Mouse (Mus musculus) bone marrow macrophage, adult 2 months (primary cell): ENCODE results near the gene Gm11127.
"Not testable (repeated sequence)": the region's sequence is repeated elsewhere in the genome, so short reads cannot be mapped to it uniquely, and the experiment has no call there.

Source experiments
- CTCF ChIP-seq: IDR thresholded peaks from 2 replicates; pipeline ENCODE4 v1.5.1; 2012; ENCODE audit warnings: low read depth, mild to moderate bottlenecking, low read length, moderate library complexity
- POLR2A ChIP-seq: IDR thresholded peaks from 2 replicates; pipeline ENCODE4 v1.6.1; 2012; ENCODE audit warnings: mild to moderate bottlenecking, low read depth, low read length, borderline replicate concordance

DNA sequence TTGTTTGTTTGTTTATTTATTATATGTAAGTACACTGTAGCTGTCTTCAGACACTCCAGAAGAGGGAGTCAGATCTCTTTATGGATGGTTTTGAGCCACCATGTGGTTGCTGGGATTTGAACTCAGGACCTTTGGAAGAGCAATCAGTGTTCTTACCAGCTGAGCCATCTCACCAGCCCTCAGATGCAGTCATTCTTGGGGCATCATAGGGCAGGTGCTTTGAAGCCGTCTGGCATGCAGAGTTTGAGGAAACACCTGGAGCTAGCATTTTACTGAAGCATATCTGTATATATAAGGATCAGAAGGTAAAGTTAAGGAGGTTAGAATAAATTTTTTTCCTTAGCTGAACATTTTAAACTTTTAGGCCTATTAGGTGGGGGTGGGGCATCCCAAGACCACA lies 27.8 kb upstream of the Gm11127 start:
- not testable (repeated sequence) for TF ChIP-seq CTCF, POLR2A
